Mouse (Mus musculus) limb, embryonic 13.5 days (tissue): ENCODE measurements at regions not wholly inside any gene's neighbourhood (a gene's known extent, or its start where the extent isn't known, plus 50 kb on each side); places are given as distances from the start of the nearest gene placed in this dataset.
A peak's percentile ranks its signal among the peaks of the same experiment; 100 is the strongest.

Experiments used
- ATAC-seq: fragments of 200-750 bp; cut with Nextera tagmentation; 2 replicates; pipeline ENCODE4 v1.8.0; 2017; ENCODE audit warnings: low read depth, moderate number of reproducible peaks, moderate TSS enrichment; ENCODE audit not compliant: low FRiP score
- H3K27ac ChIP-seq: fragments of 300-500 bp; sonication (generic); 2 replicates; pipeline ENCODE4 v1.5.1; 2015; ENCODE audit warnings: inconsistent platforms, mild to moderate bottlenecking, moderate library complexity
- H3K27me3 ChIP-seq: fragments of 300-500 bp; sonication (generic); 2 replicates; pipeline ENCODE4 v1.6.1; 2015; ENCODE audit warnings: mild to moderate bottlenecking, inconsistent platforms
- H3K36me3 ChIP-seq: fragments of 300-500 bp; sonication (generic); 2 replicates; pipeline ENCODE4 v1.6.1; 2015; ENCODE audit warnings: inconsistent platforms, mild to moderate bottlenecking, moderate library complexity
- H3K4me1 ChIP-seq: fragments of 300-500 bp; sonication (generic); 2 replicates; pipeline ENCODE4 v1.6.1; 2015; ENCODE audit warnings: inconsistent platforms
- H3K4me2 ChIP-seq: fragments of 300-500 bp; sonication (generic); replicated peaks from 2 replicates; pipeline ENCODE4 v1.6.1; 2015; ENCODE audit warnings: inconsistent platforms, mild to moderate bottlenecking, moderate library complexity
- H3K4me3 ChIP-seq: fragments of 300-500 bp; sonication (generic); 2 replicates; pipeline ENCODE4 v1.5.1; 2015; ENCODE audit warnings: moderate library complexity, mild to moderate bottlenecking, inconsistent platforms
- H3K9ac ChIP-seq: fragments of 300-500 bp; sonication (generic); 2 replicates; pipeline ENCODE4 v1.6.1; 2015; ENCODE audit warnings: mild to moderate bottlenecking, inconsistent platforms
- H3K9me3 ChIP-seq: fragments of 300-500 bp; sonication (generic); 2 replicates; pipeline ENCODE4 v1.6.1; 2016; ENCODE audit warnings: inconsistent platforms
- WGBS: fragments of 180-500 bp; shearing (Covaris S2); methylation state at CpG from one replicate; pipeline ENCODE4 v1.1.7; 2015; 5-methylcytosine and 5-hydroxymethylcytosine counted together

DNA sequence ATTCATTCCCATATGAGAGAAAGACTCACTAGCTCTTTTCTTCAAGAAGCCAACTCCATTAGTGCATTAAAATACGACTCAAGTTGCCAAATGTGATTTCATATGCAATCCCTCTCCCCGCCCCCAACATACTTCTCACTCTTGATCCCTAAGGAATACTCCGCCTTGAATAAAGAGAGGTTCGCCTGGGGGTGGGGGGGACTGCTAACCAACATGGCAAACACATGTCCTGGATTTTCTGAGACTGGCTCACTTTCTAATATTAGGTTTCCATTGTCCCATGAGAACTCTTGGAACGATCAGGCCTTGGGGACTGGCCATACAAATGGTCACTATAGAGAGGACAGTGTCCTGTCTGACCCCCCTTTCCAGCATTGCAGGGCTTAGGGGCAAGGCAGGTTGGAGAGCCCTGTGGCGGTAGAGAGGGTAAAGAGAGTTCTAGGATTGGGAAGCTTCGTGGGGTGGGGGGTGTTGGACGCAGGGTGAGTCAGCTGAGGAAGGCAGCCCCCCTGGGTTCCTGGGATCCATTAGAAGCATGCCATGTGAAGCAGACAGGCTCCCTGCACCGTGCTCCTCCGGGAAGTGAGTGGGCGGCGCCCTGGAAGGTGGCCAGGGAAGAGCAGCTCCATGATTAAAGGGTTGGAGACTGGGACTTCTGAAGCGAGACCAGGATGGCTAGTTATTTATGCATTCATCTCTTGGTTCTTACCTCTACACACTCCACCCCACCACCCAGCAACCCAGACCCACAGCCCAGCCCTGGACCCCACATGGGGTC, 91.6 kb downstream of the Ephb3 start:
- Histone ChIP-seq H3K4me2 (no peak overlapping the region), H3K27me3 (no peaks in the 10 kb centered on the region; the same call in 1 of the 2 replicates), H3K36me3 (no peaks in the 10 kb centered on the region), H3K9me3 (no peaks in the 10 kb centered on the region), H3K27ac (no peak overlapping the region), H3K4me1 (peaks cover 55% of the 10 kb centered on the region), H3K4me3 (no peak overlapping the region), H3K9ac (no peak overlapping the region)
- no peak for ATAC-seq
- 53% methylated on average over 13 of the region's 13 CpGs for WGBS

DNA sequence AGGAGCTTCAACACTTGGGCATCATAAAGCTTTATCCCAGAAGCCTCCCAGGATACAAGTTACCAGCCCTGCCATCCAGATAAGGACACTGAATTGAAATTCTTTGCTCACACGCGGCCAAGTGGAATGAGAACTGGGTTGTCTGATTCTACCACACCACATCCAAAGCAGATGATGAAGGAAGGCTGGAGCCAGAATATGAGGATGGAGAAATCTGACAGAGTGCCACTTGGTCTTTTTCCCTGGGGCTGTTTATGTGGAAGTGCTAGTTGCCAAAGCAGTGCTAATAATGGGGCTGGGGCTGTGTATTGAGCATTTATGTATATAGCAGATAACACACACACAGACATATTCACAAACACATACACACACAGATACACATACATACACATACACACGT, 92.2 kb downstream of the Ephb3 start:
- Histone ChIP-seq H3K27me3 (no peaks in the 10 kb centered on the region; the same call in 1 of the 2 replicates), H3K4me2 (no peak overlapping the region), H3K9ac (no peak overlapping the region), H3K4me3 (no peak overlapping the region), H3K9me3 (no peaks in the 10 kb centered on the region), H3K36me3 (no peaks in the 10 kb centered on the region), H3K27ac (no peak overlapping the region), H3K4me1 (peaks cover 52% of the 10 kb centered on the region)
- WGBS: 75% methylated on average over 3 of the region's 3 CpGs
- ATAC-seq: no peak

DNA sequence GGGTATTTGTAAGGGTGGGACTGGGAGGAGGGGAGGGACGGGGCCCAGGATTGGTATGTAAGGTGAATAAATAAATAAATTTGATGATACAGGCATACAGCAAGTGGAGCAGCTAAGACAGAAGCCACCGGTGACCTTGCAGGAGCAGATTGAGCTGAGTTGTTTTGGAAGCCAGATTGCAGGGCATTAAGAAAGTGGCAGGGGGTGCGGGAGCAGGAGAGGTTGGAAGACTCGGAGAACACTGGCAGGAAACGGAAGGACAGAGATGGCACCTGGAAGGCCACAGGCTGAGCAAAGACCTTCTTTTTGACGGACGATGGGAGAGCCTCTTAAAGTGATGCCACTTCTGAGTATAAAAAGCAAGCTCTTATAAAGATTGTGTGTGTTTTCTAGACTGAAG, 94.3 kb downstream of the Ephb3 start:
- 73% methylated on average over 7 of the region's 7 CpGs for WGBS
- Histone ChIP-seq H3K4me2 (no peak overlapping the region), H3K9me3 (peaks cover 9% of the 10 kb centered on the region; the same call in 1 of the 2 replicates), H3K4me3 (no peak overlapping the region), H3K36me3 (no peaks in the 10 kb centered on the region), H3K27me3 (no peaks in the 10 kb centered on the region; the same call in 1 of the 2 replicates), H3K27ac (no peak overlapping the region), H3K4me1 (peaks cover 34% of the 10 kb centered on the region), H3K9ac (no peak overlapping the region)
- no peak for ATAC-seq

DNA sequence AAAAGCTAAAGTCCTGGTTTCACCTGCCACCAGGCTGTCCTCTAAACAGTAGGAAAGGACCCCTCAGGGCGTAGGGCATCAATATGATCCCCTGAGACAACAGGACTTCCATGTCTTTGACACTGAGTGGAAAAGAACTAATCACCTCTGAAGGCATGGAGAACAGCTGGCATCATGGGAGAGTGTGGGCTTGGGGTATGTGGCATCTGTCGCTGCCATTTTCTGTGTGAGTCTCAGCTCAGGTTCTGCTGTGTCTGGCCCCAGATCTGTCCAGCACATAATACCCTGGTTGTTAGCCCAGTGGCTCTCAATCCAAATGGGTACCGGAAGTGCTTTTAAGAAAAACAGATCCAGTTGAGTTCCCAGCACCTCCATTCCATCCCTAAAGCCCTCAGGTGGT, 101.3 kb downstream of the Ephb3 start:
- no peak for ATAC-seq
- H3K4me3 ChIP-seq: no peak overlapping the region
- 76% methylated on average over 3 of the region's 3 CpGs for WGBS
- no peaks in the 10 kb centered on the region for H3K36me3 ChIP-seq
- H3K27ac ChIP-seq: peak overlapping the region; percentile 52; the same call in 1 of the 2 replicates
- peaks cover 9% of the 10 kb centered on the region; the same call in 1 of the 2 replicates for H3K9me3 ChIP-seq
- no peak overlapping the region for H3K4me2 ChIP-seq
- no peaks in the 10 kb centered on the region for H3K27me3 ChIP-seq
- H3K4me1 ChIP-seq: peaks cover 44% of the 10 kb centered on the region
- no peak overlapping the region for H3K9ac ChIP-seq

DNA sequence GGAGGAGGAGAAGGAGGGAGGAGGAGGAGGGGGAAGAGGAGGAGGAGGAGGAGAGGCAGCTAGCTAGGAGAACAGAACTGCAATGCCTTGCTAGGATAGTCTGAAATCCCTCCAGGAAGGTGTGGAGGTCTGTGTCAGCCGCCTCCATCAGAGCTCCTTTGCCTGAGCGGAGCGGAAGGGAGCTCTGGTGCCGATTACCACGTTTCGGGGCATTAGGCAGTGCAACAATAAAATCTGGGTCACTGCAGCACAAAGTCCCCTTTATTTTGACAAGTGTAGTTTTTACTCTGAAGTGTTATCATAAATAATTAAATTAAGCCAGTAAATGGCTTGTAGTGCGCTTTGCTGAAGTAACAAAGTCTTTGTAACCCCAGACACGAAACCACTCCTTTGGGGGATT, 104.0 kb downstream of the Ephb3 start:
- ATAC-seq: no peak
- Histone ChIP-seq H3K27me3 (no peaks in the 10 kb centered on the region), H3K4me3 (no peak overlapping the region), H3K4me2 (no peak overlapping the region), H3K9ac (no peak overlapping the region), H3K36me3 (no peaks in the 10 kb centered on the region), H3K27ac (no peak overlapping the region), H3K9me3 (0 out of 2 replicates have a peak, but pooled peaks cover under 1% of the 10 kb centered on the region), H3K4me1 (peaks cover 64% of the 10 kb centered on the region)
- WGBS: 32% methylated on average over 8 of the region's 8 CpGs

DNA sequence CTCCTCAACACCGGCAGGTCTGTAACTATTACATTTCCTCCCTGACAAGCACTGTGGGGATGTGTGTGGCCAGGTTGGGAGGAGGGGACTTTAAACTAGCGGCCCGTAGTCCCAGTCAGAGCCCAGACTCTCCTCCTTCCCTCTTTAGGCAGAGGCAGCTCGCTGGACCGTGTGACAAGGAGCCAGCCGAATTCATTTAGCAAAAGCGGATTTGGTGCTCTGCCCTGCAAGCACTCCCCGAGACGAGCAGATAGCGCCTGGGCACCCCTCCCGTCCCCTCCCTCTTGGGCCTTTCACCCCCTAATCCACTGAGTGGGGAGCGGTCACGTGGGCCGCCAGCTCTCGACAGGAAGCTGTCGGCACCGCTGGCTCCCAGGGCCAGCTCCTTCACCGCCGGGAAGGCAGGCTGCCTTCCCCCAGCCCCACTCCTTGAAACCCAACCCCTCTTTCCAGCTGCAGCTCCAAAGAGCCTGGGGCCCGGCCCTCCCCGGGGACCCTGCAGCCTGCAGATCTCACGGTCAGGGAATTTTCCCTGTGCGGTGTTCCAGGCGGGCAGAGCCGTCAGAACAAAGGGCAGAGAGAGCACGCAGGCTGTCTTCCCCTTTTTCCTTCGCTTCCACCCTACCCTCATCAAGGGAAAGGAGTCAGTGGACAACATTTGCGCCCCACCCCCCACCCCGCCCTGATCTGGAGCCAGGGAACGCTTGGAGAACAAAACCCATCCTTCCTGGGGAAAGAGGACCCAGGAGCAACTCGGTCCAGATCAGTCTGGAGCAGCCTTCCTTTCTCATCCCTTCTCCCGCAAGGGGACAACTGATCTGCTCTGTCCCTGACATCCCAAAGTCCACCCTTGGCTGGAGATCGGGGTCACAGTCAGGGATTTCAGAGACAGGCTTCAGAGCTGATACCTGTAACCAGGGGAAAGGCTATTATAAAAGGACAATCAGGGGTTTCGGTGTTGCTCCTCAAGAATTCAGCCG, 106.4 kb downstream of the Ephb3 start:
- Histone ChIP-seq H3K4me2 (peak overlapping the region; percentile 66), H3K36me3 (no peaks in the 10 kb centered on the region), H3K9ac (peak overlapping the region; percentile 65), H3K4me1 (peaks cover 69% of the 10 kb centered on the region), H3K4me3 (peak overlapping the region; percentile 35), H3K27ac (peak overlapping the region; percentile 96), H3K9me3 (no peaks in the 10 kb centered on the region), H3K27me3 (no peaks in the 10 kb centered on the region)
- ATAC-seq: peak; percentile 90
- WGBS: 3% methylated on average over 33 of the region's 35 CpGs

DNA sequence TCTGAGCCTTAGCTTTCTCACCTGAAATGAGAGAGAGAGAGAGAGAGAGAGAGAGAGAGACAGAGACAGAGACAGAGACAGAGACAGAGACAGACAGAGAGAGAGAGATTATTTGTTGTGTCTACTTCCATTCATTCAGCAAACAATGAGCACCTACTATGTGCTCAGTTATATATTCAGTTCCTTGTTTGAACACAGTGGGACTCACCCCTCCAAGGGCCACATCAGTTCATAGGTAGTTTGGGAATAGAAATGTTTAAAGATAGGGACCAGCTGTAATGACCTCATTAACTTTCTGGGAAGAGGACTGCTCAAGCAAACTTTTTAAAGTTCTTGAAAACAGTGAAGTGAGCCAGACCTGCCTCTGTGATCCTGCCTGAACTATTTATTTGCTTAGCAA, 107.2 kb downstream of the Ephb3 start:
- Histone ChIP-seq H3K9me3 (no peaks in the 10 kb centered on the region), H3K27ac (peak overlapping the region; percentile 96), H3K4me3 (no peak overlapping the region), H3K27me3 (no peaks in the 10 kb centered on the region), H3K36me3 (no peaks in the 10 kb centered on the region), H3K4me2 (peak overlapping the region; percentile 66), H3K4me1 (peaks cover 71% of the 10 kb centered on the region), H3K9ac (0 out of 2 replicates have a peak overlapping the region, but pooled peaks have one; percentile 65)
- ATAC-seq: no peak

DNA sequence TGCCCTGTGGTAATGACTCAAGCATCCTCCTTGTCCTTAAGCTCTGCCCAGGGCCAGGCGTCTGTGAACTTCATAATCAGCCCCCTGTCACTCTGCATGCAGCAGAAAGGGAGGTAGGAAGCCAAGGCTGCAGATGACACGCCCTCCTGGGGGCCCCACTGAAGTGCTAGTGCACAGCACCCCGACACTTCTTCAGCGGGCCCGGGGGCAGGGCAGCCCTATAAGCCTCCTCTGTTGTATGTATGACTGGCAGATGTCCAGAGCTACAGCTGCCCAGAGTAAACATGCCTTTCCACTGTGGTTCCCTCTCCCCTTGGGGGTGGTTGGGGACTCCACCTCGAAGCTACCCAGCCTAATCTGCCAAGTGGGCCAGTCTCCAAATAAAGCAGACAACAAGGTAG, 107.2 kb upstream of the Vps8 start:
- Histone ChIP-seq H3K27me3 (no peaks in the 10 kb centered on the region), H3K4me3 (no peak overlapping the region), H3K36me3 (no peaks in the 10 kb centered on the region), H3K4me2 (no peak overlapping the region), H3K9ac (no peak overlapping the region), H3K27ac (0 out of 2 replicates have a peak overlapping the region, but pooled peaks have one; percentile 15), H3K9me3 (no peaks in the 10 kb centered on the region), H3K4me1 (peaks cover 76% of the 10 kb centered on the region)
- 48% methylated on average over 6 of the region's 6 CpGs for WGBS
- ATAC-seq: no peak

DNA sequence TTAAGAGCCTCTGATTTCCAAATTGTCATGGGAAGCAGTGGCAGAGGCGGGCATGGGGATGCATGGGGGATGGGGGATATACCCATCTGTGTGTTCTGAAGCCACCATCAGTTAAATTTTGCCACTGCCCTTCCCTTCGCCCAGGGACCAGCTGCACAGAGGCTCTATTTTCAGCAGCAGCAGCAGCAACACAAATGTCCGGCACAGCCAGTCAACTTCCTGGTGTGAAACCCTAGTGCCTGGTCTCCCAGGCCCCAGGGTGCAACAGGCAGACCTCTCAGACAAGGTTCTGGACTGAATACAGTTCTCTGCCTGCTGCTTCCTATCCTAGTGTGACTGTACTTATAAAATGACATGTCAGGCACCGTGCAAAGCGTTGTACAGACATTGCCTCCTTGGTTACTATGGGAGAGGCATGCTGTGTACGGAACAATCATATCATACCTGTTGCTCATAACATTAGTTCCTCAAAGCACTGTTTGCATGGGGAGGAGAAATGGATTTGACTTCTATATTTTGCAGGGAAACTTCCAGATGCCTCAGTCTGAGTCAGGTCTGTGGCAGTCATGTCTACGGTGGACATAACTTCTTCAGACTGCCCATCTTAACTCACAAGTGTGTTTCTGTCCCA, 104.8 kb upstream of the Vps8 start:
- no peaks in the 10 kb centered on the region for H3K27me3 ChIP-seq

DNA sequence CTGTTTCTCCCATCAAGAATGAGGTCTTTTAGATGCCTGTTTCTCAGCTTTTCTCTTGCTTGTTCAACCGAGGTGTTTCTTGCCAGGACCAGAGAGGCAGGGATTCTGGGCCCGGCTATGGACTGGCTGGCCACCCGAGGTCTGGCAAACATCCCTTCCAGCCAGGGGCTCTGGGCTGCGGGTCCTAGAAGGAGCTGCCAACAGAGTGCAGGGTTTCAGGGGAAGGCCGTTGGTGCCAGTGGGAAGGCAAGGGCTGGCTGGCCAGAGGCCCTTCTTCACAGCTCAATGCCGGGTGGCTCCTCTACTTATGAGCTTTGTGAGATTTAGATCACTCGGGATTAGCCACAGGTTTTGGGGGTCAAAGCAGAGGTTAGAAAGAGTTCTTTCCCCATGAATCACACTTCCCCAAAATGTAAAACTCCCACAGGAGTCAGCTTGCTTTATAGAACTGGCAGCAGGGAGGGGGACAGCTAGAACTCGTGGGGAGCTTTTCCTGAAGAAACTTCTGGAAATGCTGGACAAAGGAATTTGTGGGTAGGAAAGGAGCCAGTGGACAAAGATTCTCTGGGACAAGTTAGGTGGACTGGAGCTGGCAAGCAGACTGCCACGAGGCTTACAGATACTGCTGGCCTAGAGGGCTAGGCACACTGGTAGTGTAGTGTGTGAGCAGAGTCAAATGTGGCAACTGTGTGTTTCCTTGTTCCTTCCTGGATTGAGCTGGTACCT, 104.1 kb upstream of the Vps8 start:
- H3K9ac ChIP-seq: no peak overlapping the region
- WGBS: 54% methylated on average over 9 of the region's 9 CpGs
- no peaks in the 10 kb centered on the region for H3K36me3 ChIP-seq
- H3K9me3 ChIP-seq: no peaks in the 10 kb centered on the region
- no peak for ATAC-seq
- H3K4me2 ChIP-seq: no peak overlapping the region
- peaks cover 76% of the 10 kb centered on the region for H3K4me1 ChIP-seq
- H3K27ac ChIP-seq: 0 out of 2 replicates have a peak overlapping the region, but pooled peaks have one; percentile 44
- no peak overlapping the region for H3K4me3 ChIP-seq
- no peaks in the 10 kb centered on the region for H3K27me3 ChIP-seq

More for the DNA sequence above, 104.8 kb upstream of the Vps8 start:
- Histone ChIP-seq H3K9ac (no peak overlapping the region), H3K9me3 (no peaks in the 10 kb centered on the region), H3K4me3 (no peak overlapping the region), H3K4me2 (no peak overlapping the region), H3K36me3 (no peaks in the 10 kb centered on the region), H3K27ac (peak overlapping the region; percentile 29; the same call in 1 of the 2 replicates), H3K4me1 (peaks cover 76% of the 10 kb centered on the region)
- ATAC-seq: no peak
- 62% methylated on average over 7 of the region's 7 CpGs for WGBS

DNA sequence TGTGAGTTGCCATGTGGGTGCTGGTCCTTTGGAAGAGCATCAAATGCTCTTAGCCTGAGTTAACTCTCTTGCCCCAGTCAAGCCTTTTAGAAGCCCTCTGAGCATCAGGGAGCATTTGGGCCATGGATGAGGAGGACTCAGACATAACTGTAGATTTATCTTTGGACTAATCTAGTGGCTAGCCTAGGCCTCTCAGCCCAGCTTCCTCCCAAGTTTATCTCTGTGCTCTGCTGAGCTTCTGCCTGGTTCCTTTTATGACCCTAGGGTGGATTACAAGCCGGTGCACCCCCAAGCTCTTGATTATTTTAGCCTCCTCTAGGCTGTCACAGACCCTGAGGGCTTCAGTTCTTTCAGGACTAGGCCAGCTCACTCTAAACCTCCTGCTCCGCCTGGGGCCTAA, 102.6 kb upstream of the Vps8 start:
- no peak overlapping the region for H3K27ac ChIP-seq
- H3K27me3 ChIP-seq: no peaks in the 10 kb centered on the region
- H3K4me2 ChIP-seq: no peak overlapping the region
- no peak overlapping the region for H3K9ac ChIP-seq
- H3K4me1 ChIP-seq: peaks cover 69% of the 10 kb centered on the region
- H3K9me3 ChIP-seq: no peaks in the 10 kb centered on the region
- H3K36me3 ChIP-seq: no peaks in the 10 kb centered on the region
- WGBS: 59% methylated on average over 2 of the region's 2 CpGs
- H3K4me3 ChIP-seq: no peak overlapping the region
- no peak for ATAC-seq
